Mouse (Mus musculus) embryonic stem cell, embryonic (primary cell): ENCODE data around the gene Lrrc58.

Experiments used
- CTCF ChIA-PET, 4 experiments: fragments of 300-600 bp in 2 of 4; fragments of 350-600 bp in 2 of 4; sonication (Branson Sonifier 250); formaldehyde crosslinking; loops; one replicate each; lab custom pipeline; 2022; ENCODE audit warnings: inconsistent platforms in 2 of 4; lab: Charles Lee
- POLR2A ChIA-PET, 4 experiments: fragments of 300-600 bp in 2 of 4; fragments of 350-600 bp in 2 of 4; sonication (Branson Sonifier 250); formaldehyde crosslinking; loops; one replicate each; lab custom pipeline; 2022; ENCODE audit warnings: antibody characterized with exemption in 4 of 4, inconsistent platforms in 1 of 4; lab: Charles Lee

The Lrrc58 gene

DNA sequence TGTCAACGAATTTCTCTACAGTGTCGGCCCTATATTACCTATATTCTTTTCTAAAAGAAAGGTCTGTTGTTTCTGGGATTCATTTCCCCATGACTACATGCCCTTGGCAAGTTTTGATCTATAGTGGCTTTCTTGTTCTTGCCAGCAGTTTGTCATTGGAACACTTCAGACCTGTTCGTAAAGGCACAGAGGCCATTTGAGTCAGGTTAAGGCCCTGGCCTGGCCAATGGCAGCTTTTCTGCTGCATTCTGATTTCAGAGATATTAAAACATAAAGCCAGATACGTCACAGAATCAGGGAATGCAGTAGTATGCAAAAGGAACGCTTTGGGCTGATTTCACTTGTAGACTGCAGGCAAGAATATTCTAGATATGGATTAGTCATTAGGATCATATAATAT is 30.6 kb downstream of the Lrrc58 start:
- CTCF ChIA-PET, result no interaction called here
- POLR2A ChIA-PET, result no interaction called here

DNA sequence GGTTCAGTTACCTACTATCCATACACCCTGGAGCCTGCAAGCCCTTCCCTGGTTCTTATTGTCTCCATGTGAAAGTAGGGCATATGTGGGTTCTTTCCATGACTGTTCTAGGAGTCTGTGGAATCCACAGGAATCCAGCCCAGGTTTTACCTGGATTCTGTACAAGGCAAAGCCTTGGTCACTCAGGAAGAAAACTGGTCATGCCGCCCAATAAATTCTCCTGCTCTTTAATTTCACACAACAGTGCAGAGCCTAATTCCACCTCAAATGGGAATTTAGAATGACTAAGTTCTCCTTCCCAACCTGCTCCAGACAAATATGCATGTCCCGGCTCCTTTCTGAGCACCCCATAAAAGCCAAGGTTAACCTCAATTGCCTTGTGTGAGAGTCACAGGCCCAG is 31.2 kb downstream of the Lrrc58 start:
- POLR2A ChIA-PET, result interaction anchor here in 1 of 4 experiments (1.5 kb wide), 1 partner anchor 30 kb away, joined by 3 read pairs; no protein-coding TSS in a partner anchor
- CTCF ChIA-PET, result no interaction called here

DNA sequence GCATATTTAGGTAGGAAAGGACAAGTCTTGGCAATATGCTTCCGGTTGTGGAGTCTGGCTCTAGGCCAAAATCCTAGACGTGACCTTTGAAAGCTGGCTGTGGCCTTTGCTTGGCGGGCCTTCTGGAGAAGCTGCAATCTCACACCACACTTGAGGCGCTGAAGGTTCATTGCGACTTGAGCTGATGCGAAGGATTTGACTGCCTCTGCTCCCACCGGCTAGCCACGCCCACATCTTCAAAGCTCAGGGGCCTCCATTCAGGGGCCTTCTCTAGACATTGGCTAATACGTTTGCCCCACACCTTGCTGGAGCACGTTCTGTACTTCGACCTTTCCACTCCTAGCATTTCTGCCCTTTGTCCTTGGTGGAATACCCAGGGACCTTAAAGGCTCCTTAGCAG is 33.1 kb downstream of the Lrrc58 start:
- ChIA-PET POLR2A (interaction anchor here in 2 of 4 experiments (0.7 to 1.4 kb wide), 3 partner anchors 12 to 33 kb away, joined by 3 to 5 read pairs (median 3); partner anchors contain the start of gene Lrrc58 (in 1 of the 2)), CTCF (interaction anchor here in 1 of 4 experiments (0.6 kb wide), 1 partner anchor 268 kb away, joined by 3 read pairs; no protein-coding TSS in a partner anchor)

DNA sequence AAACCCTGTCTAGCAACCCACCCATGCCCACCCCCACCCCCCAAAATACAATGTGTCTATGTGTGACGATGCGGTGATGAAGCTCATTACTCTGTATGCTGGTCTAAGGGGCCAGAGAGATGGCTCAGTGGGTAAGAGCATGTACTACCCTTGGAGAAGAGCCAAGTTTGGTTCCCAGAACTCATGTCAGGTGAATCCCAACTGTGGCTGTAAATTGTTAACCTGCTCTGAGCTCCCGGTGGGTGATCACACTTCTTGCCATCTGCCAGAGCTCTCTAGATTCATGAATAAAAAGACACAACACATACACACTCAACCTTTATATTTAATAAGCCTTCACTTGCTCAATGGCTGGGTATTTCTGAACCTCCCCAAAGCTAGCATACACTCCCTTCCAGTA is 38.3 kb downstream of the Lrrc58 start:
- POLR2A ChIA-PET, result interaction anchor here in 2 of 4 experiments (0.6 kb wide), 2 partner anchors 32 to 146 kb away, joined by 3 to 5 read pairs; no protein-coding TSS in a partner anchor
- CTCF ChIA-PET, result interaction anchor here in 1 of 4 experiments (0.5 kb wide), 1 partner anchor 889 kb away, joined by 3 read pairs; no protein-coding TSS in a partner anchor

DNA sequence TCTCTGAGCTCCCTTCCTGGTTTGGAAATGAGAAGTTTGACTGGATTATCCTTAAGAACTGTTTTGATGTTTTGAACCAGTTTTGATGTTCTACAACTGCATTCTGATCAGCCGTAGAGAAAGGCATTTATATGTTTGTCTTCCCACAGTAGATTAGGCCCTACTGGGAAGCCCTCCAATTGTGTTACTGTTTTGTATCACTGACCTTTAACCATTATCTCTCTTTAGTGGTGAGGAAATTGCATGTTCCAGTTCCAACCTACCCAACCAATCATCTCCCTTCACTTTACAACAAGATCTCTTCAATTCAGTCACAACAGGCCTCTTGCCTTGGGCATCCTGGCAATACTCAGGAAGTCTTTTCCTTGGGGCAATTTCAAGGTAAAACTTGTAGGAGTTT is 42.9 kb downstream of the Lrrc58 start:
- CTCF ChIA-PET, result no interaction called here
- POLR2A ChIA-PET, result interaction anchor here in 1 of 4 experiments (0.5 kb wide), 1 partner anchor 20 kb away, joined by 3 read pairs; no protein-coding TSS in a partner anchor

DNA sequence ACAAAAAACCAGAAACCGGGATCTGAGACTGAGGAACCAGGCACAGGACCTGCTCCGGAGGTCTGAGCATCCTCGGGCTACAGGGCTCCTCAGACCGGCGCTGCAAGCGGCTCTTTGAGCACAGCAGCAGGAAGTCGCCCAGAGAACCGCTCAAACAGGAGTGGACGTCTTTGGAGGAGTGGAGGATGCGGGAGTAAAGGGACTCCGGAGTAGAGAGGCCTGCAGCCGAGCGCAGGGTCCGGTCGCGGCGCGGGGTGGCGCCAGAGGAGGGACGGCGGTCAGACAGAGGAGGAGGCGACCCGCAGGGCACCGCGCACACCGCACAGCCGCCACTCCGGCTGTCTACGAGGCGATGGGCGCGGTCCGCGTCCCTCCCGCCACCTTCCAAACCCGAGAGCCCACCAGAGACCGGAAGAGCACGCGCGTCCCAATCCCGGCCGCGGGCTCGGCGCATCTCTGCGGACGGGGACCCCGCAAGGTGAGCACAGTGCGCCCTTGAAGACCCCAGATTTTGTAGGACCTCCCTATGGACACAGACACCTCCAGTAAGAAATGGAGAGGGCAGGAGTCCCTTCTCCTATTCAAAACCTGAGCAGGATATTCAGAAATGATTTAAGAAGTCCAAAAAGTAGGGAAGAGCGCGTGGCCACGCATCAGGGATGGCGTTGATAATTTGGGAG is 48.1 kb downstream of the Lrrc58 start, which contains the start of gene Gpr156:
TSS of gene Gpr156 (plus strand) at position 359 of the 680 bp plus-strand sequence.
- CTCF ChIA-PET, result interaction anchor here in 1 of 4 experiments (0.6 kb wide), 1 partner anchor 102 kb away, joined by 5 read pairs; no protein-coding TSS in a partner anchor

DNA sequence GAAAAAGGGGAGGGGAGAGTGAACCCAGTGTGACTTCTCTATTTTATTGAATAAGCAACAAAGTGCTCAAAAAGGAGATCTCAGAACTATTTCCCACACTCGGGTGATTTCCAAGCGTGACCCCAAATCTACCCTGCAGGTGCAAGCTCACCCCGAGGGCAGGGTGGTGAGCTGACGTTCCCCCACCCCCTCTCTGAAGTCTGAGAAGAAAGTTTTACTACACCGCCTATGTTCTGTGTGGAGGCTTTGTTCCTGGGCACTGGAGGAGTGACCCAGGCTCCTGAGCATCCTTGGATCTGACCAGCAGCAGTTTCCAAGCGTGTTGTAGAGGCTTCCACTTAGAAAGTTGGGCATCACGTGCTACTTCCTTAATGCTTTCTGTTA is 48.6 kb downstream of the Lrrc58 start:
- POLR2A ChIA-PET, result interaction anchor here in 1 of 4 experiments (1.1 kb wide), 1 partner anchor 49 kb away, joined by 3 read pairs; the partner anchor contains the start of gene Lrrc58
- CTCF ChIA-PET, result interaction anchor here in 1 of 4 experiments (0.6 kb wide), 1 partner anchor 103 kb away, joined by 5 read pairs; no protein-coding TSS in a partner anchor

More for the DNA sequence above, 48.1 kb downstream of the Lrrc58 start, which contains the start of gene Gpr156:
- POLR2A ChIA-PET, result interaction anchor here in 2 of 4 experiments (0.7 to 1.1 kb wide), 2 partner anchors 48 to 91 kb away, joined by 3 to 4 read pairs; partner anchors contain the start of gene Lrrc58 (in 1 of the 2)

DNA sequence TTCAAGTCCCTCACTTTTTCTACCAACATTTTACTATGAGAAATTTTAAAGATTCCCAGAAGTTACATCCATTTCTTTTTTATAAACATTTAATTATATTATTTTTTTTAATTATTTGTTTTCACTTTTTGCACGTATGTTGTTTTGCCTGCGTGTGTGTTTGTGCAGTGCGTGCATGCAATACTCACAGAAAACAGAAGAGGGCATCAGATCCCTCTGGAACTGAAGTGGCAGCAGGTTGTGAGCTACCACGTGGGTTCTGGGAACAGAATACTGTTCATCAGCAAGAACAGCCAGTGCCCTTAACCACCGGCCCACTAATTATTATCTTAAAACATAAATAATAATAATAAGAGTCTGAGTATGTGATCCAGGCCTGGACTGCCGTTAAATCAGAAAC is 50.8 kb downstream of the Lrrc58 start:
- ChIA-PET POLR2A (no interaction called here), CTCF (interaction anchor here (0.6 to 1.2 kb wide), 9 partner anchors 17 to 823 kb away, joined by 3 to 9 read pairs (median 4); partner anchors contain the start of gene B4galt4 (in 1 of the 4))

DNA sequence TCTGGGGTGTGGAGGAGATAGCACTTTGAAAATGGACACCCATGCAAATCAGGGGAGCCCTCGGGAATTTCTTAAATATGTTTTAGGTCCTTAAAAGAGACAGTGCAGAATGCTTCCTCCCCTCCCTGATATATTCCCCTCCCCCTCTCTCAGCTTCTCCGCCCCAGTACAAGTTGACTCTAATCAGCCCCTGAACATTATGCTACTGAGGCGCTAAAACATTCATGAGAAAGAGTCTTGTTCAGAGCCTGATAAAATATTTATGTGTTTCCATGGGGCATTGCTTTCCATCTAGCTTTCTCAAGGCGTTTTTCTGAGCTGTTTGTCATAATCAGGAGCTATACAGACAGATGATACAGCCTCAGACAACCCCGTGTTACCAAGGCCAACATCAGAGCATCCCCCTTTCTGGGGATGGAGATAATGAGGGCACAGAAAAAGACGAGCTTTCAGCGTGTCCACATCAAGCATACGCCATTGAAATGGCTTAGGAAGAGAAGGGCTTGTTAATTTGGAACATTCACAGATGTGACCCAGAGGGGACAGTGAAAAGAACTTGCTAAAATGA is 52.7 kb downstream of the Lrrc58 start:
- POLR2A ChIA-PET, result interaction anchor here (0.5 to 1.2 kb wide), 5 partner anchors 10 to 400 kb away, joined by 3 to 6 read pairs (median 3); no protein-coding TSS in a partner anchor
- CTCF ChIA-PET, result interaction anchor here in 2 of 4 experiments (0.7 kb wide), 2 partner anchors 272 to 417 kb away, joined by 3 read pairs; no protein-coding TSS in a partner anchor

DNA sequence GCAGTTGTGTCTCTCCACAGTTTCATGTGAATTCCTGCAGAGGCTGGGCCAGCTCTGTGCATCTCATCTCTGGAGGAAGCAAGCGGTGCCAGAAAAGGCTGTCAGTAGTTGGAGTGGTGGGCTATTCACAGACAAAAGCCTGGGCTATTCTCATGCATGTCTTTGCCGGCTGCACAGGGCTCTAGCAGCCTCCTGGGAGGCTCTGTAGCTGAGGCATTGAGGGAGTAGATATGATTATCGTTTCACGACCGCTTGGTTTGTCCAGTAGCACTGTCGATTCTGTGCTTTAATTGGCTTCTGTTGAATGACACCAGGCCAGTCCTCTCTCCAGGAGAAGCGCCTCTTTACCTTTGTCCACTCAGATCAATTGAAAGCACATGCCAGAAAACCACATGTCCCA is 57.9 kb downstream of the Lrrc58 start:
- CTCF ChIA-PET, result no interaction called here
- POLR2A ChIA-PET, result interaction anchor here in 1 of 4 experiments (0.6 kb wide), 1 partner anchor 1370 kb away, joined by 7 read pairs; no protein-coding TSS in a partner anchor

DNA sequence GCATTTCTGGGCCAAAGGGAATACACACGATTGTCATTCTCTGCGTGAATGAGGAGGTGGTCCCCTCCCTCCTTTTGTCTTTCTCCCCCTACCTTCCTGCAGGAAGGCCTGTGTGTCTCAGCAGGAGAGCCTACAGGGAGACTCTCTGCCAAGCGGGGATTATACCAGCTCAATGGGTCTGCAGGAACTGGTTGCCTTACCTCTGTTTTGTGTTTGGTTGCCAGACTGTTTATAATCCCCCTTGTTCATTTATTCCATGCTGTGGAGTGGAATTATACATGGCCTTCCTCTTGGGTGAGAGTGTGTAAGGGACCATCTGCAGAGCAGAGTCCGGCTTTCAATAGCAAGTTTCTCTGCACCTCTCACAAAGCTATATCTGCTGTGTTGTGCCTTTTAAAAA is 58.9 kb downstream of the Lrrc58 start:
- ChIA-PET CTCF (interaction anchor here in 1 of 4 experiments (0.6 kb wide), 1 partner anchor 556 kb away, joined by 3 read pairs; no protein-coding TSS in a partner anchor), POLR2A (interaction anchor here in 1 of 4 experiments (1.2 kb wide), 1 partner anchor 49 kb away, joined by 3 read pairs; no protein-coding TSS in a partner anchor)

DNA sequence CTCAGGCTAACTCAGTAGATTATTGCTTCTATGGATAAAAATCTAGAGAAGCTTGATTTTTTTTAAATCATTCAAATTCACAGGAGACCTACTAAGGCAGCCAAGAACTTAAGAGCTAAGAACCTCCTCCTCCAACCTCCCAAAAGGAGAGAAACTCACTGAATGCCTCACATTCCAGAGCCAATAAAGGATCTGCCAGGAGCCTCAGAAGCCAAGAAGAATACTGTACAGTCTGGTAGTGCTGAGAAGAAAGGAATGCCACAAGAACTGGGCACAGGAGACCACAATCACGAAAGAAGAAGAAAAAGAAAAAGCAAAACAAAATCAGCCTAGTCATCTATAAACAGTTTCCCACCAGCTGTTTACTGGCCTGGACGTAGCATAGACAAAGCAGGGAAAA is 60.8 kb downstream of the Lrrc58 start:
- ChIA-PET CTCF (interaction anchor here in 1 of 4 experiments (0.5 kb wide), 1 partner anchor 19 kb away, joined by 6 read pairs; no protein-coding TSS in a partner anchor), POLR2A (interaction anchor here in 2 of 4 experiments (0.6 kb wide), 2 partner anchors 114 to 1120 kb away, joined by 3 to 5 read pairs; no protein-coding TSS in a partner anchor)

DNA sequence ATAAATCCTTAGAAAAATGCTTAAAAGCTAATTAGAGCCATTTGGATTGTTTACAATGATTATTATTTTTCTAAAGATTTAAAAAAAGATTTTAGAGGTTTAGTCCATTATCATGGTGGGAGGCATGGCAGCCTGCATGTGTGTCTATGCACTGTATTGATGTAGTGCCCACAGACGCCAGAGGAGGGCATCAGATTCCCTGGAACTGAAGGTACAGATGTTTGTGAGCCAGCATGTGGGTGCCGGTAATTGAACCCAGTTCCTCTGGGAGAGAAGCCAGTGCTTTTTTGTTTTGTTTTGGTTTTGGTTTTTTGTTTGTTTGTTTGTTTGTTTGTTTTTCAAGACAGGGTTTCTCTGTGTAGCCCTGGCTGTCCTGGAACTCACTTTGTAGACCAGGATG is 61.4 kb downstream of the Lrrc58 start:
- ChIA-PET CTCF (no interaction called here), POLR2A (interaction anchor here in 1 of 4 experiments (0.6 kb wide), 1 partner anchor 1119 kb away, joined by 3 read pairs; no protein-coding TSS in a partner anchor)

DNA sequence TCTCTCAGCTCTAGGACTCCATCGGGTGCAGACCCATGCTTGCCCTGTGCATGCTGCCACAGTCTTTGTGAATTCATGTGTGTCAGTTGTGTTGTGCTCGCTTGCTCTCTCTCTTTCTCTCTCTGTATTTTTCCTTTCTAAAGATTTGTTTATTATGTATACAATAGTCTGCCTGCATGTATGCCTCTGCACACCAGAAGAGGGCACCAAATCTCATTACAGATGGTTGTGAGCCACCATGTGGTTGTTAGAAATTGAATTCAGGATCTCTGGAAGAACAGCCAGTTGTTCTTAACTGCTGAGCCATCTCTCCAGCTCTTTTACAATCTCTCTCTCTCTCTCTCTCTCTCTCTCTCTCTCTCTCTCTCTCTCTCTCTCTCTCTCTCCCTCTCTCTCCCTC is 66.7 kb downstream of the Lrrc58 start:
- ChIA-PET POLR2A (no interaction called here), CTCF (interaction anchor here in 2 of 4 experiments (0.6 to 0.7 kb wide), 3 partner anchors 121 to 361 kb away, joined by 3 to 13 read pairs (median 5); no protein-coding TSS in a partner anchor)

DNA sequence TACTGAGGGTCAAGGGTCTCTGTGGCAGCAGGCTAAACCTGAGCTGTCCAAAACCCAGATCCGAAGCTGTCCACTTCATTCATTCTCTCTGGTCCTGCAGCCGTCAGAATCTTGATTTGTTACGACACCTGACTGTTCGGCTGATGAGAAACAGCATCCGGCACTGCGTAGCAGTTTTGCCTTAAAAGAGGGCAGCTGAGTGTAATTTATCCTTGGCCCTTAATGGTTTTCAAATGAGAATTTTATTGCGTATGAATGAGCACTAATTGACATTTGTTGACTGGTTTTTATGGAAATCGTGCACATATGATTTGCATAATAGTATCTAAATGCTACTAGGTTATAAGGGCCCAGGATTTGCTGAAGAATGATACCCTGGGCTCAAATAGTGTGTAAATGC is 69.1 kb downstream of the Lrrc58 start:
- POLR2A ChIA-PET, result no interaction called here
- CTCF ChIA-PET, result interaction anchor here in 1 of 4 experiments (0.6 kb wide), 1 partner anchor 12 kb away, joined by 4 read pairs; no protein-coding TSS in a partner anchor
